Mouse (Mus musculus): ENCODE data around the gene Wdr5b.

DNA sequence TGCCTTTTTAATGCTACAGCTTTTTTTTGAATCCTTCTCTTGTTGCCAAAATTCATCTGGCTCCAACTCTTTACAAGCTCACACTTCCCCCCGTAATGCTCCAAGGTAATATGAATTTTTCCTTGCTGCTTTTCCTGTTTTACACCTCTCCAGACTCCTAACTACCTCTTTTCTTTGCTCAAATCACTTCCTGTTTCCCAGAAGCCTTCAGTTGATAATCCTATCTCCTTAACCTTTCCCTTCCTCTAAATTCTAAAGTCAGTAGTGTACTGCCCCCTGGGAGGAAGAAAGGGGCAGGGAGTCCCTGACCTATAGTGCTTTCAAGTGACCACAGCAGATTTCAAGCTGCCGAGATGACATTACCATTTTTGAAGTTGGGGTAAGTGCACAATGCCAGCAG, 26.7 kb downstream of the Wdr5b start:
- TF ChIP-seq CTCF (IDR thresholded peaks at IDR 0.05; ENCODE audit: extremely low read depth, insufficient read depth, low read length) (no peak), POLR2A (IDR thresholded peaks at IDR 0.05; ENCODE audit: extremely low read depth, insufficient read depth, low read length) (no peak)
